Mouse (Mus musculus): ENCODE data around the gene Ceacam20.
"Not testable (repeated sequence)": the region's sequence is repeated elsewhere in the genome, so short reads cannot be mapped to it uniquely, and the experiment has no call there.

Ceacam20 gene

DNA sequence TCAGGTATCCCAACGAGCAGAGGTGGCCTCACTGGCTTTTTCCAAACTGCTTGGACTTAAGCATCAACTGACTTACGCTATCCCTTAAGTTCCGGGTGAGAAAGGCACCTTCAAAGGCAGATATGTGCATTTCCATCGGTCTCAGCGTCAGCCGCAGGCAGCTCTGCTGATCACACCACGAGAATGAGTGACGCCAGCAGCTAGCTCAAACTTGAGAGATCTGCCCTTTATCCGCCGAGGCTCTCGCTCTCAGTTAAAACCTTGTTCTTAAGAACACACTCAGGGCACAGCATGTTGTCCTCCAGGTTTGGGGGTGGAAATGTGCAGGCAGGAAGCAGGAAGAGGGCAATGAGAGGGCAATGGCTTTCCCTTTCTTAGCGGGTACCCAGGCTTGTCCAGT, 16.3 kb upstream of the Ceacam20 start:
- DNase-seq (ENCODE audit: low read depth, low spot score), result no peak

DNA sequence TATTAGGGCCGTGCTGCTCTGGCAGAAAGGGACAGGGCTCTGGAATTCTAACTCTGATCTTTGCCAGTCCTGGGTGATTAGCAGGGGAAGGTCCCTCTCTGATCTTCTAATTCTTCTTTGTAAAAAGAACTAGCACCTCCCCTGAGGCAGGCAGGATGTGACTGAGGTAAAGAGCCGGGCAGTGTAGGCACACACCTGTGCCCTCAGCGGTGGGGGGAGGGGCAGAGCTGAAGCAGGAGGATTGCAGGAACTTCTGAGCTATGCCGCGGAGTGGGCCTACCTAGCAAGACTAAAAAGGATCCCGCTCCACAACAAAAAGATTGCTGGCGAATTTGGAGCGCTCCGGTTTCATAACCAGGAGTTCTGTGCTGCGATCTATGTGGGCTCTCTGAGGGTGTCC, 15.2 kb upstream of the Ceacam20 start:
- no peak for DNase-seq (ENCODE audit: low read depth, low spot score)

DNA sequence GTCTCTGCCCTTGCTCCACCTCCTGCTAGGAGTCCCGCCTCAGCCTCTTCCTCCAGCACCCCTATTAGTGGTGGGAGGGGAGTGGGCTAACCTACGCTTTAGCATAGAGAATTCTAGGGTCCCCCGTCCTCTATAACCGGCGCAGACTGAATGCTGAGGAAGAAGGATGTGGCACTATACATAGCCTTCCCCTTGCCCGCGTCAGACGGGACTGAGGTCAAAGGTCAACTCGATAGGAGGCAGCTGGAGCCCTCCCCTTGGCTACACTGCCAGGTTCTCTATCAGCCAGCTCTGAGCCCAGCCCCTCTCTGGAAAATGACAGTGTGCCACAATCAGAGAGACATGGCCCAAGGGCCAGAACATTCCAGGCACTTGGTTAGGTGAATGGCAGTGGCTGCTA, 14.6 kb upstream of the Ceacam20 start, which contains the start of gene Igsf23:
Igsf23 (minus strand) TSS at position 168 of the 400 bp plus-strand sequence.
- DNase-seq (ENCODE audit: low read depth, low spot score), result no peak

DNA sequence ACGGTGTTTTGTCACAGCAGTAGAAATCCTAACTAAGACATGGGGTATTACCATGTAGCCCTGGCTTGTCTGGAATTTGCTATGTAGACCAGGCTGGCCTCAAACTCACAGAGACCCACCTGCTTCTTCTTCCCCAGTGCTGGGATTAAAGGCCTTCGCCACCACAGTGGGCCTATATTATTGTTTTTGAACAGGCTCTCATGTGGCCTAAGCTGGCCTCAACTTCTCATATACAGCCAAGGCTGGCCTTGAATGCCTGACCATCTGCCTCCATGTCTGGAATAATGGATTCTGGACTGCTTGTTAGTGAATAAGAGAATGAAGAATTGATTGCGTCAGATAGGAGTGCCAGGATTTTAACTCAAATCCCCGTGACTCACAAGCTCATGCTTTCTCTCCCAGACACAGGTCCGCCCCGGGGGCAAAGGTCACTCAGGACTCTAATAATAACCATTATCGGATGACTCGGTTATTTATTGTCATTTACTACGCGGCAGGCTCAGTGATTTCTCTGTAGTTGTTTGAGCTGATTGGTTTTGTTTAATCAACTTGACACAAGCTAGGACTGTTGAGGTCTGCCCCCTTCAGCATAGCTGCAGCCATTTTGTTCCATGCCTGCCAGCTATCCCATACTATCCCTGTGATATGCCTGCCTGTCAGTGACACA, 12.8 kb upstream of the Ceacam20 start:
- DNase-seq (ENCODE audit: low read depth, low spot score), result no peak

DNA sequence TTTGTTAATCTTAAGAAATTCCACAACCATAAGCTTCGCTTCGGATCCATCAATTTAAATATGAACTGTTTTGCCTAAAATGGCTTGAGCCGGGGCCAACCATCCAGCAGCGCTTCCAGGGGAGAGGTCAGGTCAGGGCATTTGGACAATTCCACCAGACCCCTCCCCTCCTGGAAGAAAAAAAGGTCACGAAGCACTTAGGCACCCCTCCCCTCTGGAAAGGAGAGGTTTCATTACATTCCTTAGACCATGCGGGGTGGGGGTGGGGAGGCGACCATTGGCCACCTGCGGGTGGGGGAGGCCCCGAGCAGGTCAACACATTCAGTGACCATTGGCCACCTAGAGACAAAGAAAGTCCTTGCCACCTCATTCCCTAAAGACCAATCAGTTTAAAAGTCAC, 12.2 kb upstream of the Ceacam20 start:
- DNase-seq (ENCODE audit: low read depth, low spot score), result no peak

DNA sequence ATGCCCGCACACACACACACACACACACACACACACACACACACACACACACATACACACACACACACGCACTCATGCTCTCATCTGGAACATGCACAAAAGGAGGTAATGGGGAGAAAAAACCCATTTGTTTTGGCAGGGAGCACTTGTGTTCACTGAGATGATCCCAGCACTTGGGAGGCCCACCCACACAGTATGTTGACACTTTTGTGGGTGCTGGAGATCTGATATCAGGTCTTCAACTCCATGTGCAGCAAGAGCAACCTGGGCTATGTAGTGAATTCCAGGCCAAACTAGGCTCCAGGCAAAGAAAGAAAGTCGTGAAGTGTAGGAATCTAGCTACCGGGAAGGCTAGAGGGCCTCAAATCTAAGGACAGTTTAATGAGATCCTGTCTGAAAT, 9.4 kb upstream of the Ceacam20 start:
- no peak for DNase-seq (ENCODE audit: low read depth, low spot score)

DNA sequence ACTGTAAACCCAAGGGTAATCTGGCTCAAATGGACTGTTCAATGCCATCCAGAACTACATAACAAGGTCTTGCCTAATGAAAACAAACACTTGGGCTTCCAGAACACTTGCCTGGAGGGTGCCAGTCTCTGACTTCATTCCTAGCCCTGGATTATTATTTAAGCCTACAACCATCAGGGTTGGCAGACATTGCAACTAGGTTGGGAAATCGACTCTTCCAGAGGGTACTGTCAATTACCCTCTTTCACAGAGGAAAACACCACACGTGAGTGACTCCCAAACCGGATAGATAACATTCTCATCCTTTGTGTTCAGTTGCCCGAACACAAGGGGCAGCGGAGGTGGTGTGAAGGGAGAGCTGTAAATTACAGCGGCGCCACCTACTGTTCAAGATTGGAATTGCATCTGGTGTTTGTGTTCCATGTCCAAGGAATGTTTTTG, 8.9 kb upstream of the Ceacam20 start:
- DNase-seq (ENCODE audit: low read depth, low spot score), result peak; percentile 77

DNA sequence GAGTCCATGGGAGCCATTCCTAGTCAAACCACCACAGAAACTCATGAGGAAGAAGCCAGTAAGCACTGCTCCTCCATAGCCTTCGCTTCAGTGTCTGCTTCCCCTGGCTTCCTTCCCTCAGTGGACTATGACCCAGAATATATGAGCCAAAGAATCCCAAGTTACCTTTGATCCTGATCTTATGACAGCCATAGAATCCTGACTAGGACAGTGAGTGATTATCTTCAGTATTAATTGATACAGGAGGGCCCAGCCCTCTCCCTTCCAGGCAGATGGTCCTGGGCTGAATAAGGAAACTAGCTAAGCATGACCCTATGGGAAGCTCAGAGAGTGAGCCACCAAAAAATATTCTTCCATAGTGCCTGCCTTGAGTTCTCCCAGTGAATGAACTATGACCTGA, 2.8 kb upstream of the Ceacam20 start:
- DNase-seq (ENCODE audit: low read depth, low spot score), result no peak

DNA sequence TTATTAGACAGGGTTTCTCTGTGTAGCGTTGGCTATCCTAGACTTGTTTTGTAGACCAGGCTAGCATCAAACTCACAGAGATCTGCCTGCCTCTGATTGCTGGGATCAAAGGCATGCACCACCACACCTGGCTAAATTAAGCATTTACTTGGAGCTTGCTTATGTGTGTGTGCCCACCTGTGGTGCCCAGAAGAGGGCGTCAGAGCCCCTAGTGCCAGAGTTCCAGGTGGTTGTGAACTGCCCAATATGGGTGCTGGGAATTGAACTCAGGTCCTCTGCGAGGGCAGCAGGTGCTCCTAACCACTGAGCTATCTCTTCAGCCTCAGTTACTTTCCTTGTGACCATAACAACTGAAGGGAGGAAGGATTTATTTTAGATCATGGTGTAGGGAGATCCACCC, 3.9 kb downstream of the Ceacam20 start:
- DNase-seq (ENCODE audit: low read depth, low spot score), result no peak

DNA sequence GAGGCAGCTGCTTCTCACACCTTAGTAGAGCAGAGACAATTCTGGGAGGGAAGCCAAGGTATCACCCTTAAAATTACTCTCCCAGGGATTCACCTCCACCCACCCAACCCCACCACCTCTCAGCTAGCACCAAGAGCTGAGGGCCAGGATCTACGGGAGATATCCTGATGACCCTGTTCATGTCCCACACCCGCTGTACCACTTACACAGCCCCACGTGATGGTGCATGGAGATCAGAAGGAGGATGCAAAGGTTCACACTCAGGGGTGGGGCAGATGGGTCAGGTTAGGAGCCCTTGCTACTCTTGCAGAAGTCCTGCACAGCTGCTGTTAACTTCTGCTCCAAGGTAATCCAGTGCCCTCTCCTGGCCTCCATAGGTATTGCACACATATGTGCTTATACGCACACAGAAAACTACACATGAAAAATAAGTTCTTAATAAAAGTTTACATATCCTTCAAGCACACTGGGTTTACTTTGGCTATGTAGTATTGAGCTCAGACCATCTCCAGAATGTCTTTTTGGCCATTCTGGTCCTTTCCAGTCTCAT, 4.4 kb downstream of the Ceacam20 start:
- DNase-seq (ENCODE audit: low read depth, low spot score), result no peak

DNA sequence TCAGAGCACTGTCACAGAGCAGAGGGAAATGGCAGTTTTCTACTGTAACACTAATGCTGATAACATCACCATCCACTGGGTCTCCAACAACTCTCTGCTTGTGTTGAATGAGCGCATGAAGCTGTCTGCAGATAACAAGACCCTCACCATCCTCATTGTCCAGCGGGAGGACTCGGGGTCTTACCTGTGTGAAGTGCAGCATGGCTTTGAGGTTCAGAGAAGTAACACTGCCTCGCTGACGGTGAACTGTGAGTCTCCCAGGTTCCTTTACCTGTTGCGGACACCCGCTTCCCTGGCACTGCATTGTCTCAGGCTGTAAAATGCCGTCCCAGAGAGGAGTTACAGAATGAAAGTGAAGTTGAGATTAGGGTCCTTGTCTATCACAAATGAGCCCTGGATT, 5.0 kb downstream of the Ceacam20 start:
- DNase-seq (ENCODE audit: low read depth, low spot score), result no peak

DNA sequence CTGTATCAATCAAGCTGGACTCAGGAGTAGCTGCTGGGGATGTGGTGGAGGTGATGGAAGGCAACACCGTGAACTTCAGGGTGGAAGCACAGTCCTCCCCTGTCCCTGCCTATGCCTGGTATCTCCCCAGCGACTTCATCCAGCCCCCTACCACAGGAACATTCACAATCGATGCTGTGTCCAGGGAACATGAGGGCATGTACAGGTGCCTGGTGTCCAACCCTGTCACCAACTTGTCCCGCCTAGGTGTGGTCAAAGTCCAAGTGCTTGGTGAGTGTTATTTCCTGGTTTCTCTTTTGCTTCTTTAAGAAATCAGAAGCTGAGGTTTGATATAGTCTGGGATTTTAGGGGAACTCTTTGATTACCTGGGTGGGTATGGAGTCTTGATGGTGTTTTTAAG, 6.3 kb downstream of the Ceacam20 start:
- DNase-seq (ENCODE audit: low read depth, low spot score), result no peak

DNA sequence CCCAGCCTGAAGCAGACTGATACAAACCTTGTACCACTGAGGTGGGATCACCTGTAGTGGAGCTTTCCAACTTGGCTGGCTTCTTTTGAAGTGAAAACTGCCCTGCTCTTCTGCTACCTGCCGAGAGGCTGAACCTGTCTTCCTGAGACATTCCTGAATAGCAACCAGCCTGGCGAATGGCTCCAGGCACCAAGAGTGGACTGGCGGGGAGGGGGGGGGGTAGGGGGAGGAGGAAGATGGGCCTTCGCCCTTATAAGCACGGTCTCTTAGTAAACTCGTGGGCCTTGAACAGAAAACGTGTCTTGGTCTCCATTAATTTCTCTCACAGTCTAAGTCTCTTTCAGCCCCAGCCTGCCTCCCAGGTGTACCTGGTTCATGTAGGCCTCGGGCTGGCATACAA, 26.0 kb downstream of the Ceacam20 start, which contains the start of gene Nlrp9b:
Nlrp9b (plus strand) TSS at position 301 of the 400 bp plus-strand sequence.
- not testable (repeated sequence) for DNase-seq (ENCODE audit: low read depth, low spot score)

DNA sequence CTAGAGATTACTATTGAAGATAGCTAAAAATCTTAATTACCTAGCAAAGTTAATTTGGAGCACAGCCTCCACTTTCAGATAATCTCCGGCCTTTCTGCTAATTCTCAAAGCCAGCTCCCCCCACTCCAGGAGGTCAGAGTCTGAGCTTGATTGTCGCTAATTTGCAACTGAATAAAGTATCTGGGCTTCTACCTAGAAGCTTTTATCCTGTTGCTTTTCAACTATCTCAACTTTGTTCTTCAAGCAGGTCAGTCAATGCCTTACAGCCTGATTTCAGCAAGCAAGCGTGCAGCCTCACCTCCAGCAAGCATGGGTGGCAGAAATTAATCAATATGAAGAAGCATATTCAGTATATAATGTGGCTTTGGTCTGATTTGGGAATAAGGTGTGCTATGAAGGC, 31.5 kb downstream of the Ceacam20 start:
- DNase-seq (ENCODE audit: low read depth, low spot score), result not testable (repeated sequence)

DNA sequence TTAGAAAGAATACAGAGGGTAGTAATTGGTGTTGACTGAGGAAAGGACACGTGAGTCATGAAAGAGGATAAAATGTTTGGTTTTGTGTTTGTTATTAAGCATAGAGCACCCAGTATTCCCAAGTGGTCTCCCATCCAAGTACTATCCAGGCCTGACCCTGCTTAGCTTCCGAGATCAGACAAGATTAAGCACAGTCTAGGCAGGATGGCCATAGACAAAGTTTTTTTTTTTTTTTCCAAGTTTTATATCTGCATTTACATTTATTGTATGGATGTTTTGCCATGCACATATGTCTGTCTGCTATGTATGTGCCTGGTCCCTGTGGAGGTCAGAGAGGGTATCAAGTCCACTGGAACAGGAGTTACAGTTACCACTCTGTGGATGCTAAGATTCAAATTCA, 44.8 kb downstream of the Ceacam20 start:
- DNase-seq (ENCODE audit: low read depth, low spot score), result no peak

Data from skeletal muscle tissue, adult 2 months (tissue).